Mouse (Mus musculus) thymus, adult 2 months (tissue): ENCODE measurements around the gene Gabpb2.

Experiments used
- CTCF ChIP-seq: fragments of 200-500 bp; IDR thresholded peaks from 2 replicates; pipeline ENCODE4 v1.5.1; 2012; ENCODE audit warnings: mild to moderate bottlenecking, control low read depth, low read length, moderate library complexity, borderline replicate concordance; ENCODE audit not compliant: control insufficient read depth, poor library complexity, insufficient read depth; ENCODE audit errors: extremely low read depth
- POLR2A ChIP-seq: fragments of 200-500 bp; IDR thresholded peaks from 2 replicates; pipeline ENCODE4 v1.6.1; 2012; ENCODE audit warnings: mild to moderate bottlenecking, low read length, control low read depth, moderate library complexity; ENCODE audit not compliant: control insufficient read depth, poor library complexity, insufficient read depth; ENCODE audit errors: extremely low read depth

DNA sequence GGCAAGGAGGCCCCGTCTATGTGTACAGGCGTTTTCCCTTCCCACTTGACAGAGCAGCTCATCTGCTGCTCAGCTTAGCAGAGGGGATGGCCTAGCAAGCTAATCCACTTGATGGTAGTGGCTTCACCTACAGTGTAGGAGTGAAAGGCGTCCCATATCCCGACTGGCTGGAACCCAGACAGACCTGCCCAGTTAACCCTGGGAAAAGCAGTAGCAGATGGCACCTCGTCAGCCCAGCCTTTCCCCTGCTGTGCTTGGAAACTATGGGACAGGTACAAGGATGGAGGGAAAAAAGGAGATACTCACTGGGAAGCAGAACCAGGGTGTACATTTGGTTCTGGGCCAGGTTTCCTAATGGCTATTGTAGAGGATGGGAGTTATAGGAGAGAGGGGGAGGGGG is 32.6 kb upstream of the Gabpb2 start:
- no peak for TF ChIP-seq CTCF
- no peak for TF ChIP-seq POLR2A
